Mouse (Mus musculus) kidney, adult 18-20 months (tissue): ENCODE data around the gene Kat6b.
"Not testable (repeated sequence)": the region's sequence is repeated elsewhere in the genome, so short reads cannot be mapped to it uniquely, and the experiment has no call there.

Experiments
- DNase-seq: peaks from one replicate; pipeline ENCODE4 v3.0.0; 2021

Gene Kat6b

GRCm38 (mm10) chr14:21485961-21486520 is 4.8 kb downstream of the Kat6b start:
- DNase-seq, result no peak

- not testable (repeated sequence) for DNase-seq
Observed at GRCm38 (mm10) chr14:21487135-21487534, 5.9 kb downstream of the Kat6b start.

- not testable (repeated sequence) for DNase-seq
Observed at GRCm38 (mm10) chr14:21488426-21489115, 7.3 kb downstream of the Kat6b start.

- no peak for DNase-seq
Observed at GRCm38 (mm10) chr14:21489116-21489485, 7.9 kb downstream of the Kat6b start.

- DNase-seq, result no peak
Observed at GRCm38 (mm10) chr14:21490141-21490540, 8.9 kb downstream of the Kat6b start.

- no peak for DNase-seq
Observed at GRCm38 (mm10) chr14:21498361-21498996, 17.2 kb downstream of the Kat6b start.

- DNase-seq, result peak; percentile 33
Observed at GRCm38 (mm10) chr14:21499011-21499581, 17.9 kb downstream of the Kat6b start.

GRCm38 (mm10) chr14:21499631-21500153 is 18.5 kb downstream of the Kat6b start:
- DNase-seq, result peak; percentile 76

- DNase-seq, result peak; percentile 100
Observed at GRCm38 (mm10) chr14:21500154-21501047, 19.2 kb downstream of the Kat6b start.

GRCm38 (mm10) chr14:21501048-21501657 is 19.9 kb downstream of the Kat6b start:
- DNase-seq, result peak; percentile 91

GRCm38 (mm10) chr14:21505036-21505435 is 23.8 kb downstream of the Kat6b start:
- DNase-seq, result no peak

- DNase-seq, result no peak
Observed at GRCm38 (mm10) chr14:21507046-21507445, 25.8 kb downstream of the Kat6b start.

GRCm38 (mm10) chr14:21509111-21509905 is 28.1 kb downstream of the Kat6b start:
- peak; percentile 10 for DNase-seq

GRCm38 (mm10) chr14:21511438-21511837 is 30.2 kb downstream of the Kat6b start:
- DNase-seq, result no peak

GRCm38 (mm10) chr14:21515505-21515904 is 34.3 kb downstream of the Kat6b start:
- no peak for DNase-seq

- no peak for DNase-seq
Observed at GRCm38 (mm10) chr14:21519307-21519706, 38.1 kb downstream of the Kat6b start.

- DNase-seq, result no peak
Observed at GRCm38 (mm10) chr14:21520496-21520895, 39.3 kb downstream of the Kat6b start.

- DNase-seq, result not testable (repeated sequence)
Observed at GRCm38 (mm10) chr14:21521496-21521895, 40.3 kb downstream of the Kat6b start.

GRCm38 (mm10) chr14:21522312-21522978 is 41.2 kb downstream of the Kat6b start:
- no peak for DNase-seq

- no peak for DNase-seq
Observed at GRCm38 (mm10) chr14:21523234-21523633, 42.0 kb downstream of the Kat6b start.
